Mouse (Mus musculus) erythroblast, embryonic 14.5 days (primary cell): ENCODE data around the gene Hist2h3c1. TPM values are rescaled to one million over a fixed set of nuclear protein-coding genes. Genes with fewer than 3 reads are reported as not detected.
A peak's percentile ranks its signal among the peaks of the same experiment; 100 is the strongest.
"Not testable (repeated sequence)": the region's sequence is repeated elsewhere in the genome, so short reads cannot be mapped to it uniquely, and the experiment has no call there.

ENCODE experiments used
- H3K27me3 ChIP-seq: 2 replicates; pipeline ENCODE4 v1.6.1; 2012; ENCODE audit warnings: inconsistent platforms; ENCODE audit not compliant: control insufficient read depth
- H3K36me3 ChIP-seq: 2 replicates; pipeline ENCODE4 v1.6.1; 2012; ENCODE audit warnings: mild to moderate bottlenecking, inconsistent platforms; ENCODE audit not compliant: control insufficient read depth
- H3K4me1 ChIP-seq: 2 replicates; pipeline ENCODE4 v1.6.1; 2012; ENCODE audit warnings: inconsistent platforms; ENCODE audit not compliant: control insufficient read depth
- H3K4me3 ChIP-seq: replicated peaks from 2 replicates; pipeline ENCODE3; 2012; ENCODE audit warnings: moderate library complexity, mild to moderate bottlenecking, inconsistent platforms
- H3K9me3 ChIP-seq: 2 replicates; pipeline ENCODE4 v1.6.1; 2012; ENCODE audit warnings: low read length, inconsistent platforms, mixed read lengths; ENCODE audit not compliant: control insufficient read depth
- GATA1 ChIP-seq: IDR thresholded peaks from 2 replicates; pipeline ENCODE4 v1.6.1; 2012; ENCODE audit warnings: low read length, inconsistent platforms, mixed read lengths
- TAL1 ChIP-seq: IDR thresholded peaks from 3 replicates; pipeline ENCODE4 v1.6.1; 2012; ENCODE audit warnings: low read length, inconsistent platforms, mixed read lengths
- polyA plus RNA-seq: library from polyadenylated mRNA; stranded (reverse); fragments of >175 nt; gene quantifications from 2 replicates; pipeline ENCODE4 v1.2.3, GENCODE M21; 2012

The Hist2h3c1 gene
- polyA plus RNA-seq, 1 experiment = not detected

DNA sequence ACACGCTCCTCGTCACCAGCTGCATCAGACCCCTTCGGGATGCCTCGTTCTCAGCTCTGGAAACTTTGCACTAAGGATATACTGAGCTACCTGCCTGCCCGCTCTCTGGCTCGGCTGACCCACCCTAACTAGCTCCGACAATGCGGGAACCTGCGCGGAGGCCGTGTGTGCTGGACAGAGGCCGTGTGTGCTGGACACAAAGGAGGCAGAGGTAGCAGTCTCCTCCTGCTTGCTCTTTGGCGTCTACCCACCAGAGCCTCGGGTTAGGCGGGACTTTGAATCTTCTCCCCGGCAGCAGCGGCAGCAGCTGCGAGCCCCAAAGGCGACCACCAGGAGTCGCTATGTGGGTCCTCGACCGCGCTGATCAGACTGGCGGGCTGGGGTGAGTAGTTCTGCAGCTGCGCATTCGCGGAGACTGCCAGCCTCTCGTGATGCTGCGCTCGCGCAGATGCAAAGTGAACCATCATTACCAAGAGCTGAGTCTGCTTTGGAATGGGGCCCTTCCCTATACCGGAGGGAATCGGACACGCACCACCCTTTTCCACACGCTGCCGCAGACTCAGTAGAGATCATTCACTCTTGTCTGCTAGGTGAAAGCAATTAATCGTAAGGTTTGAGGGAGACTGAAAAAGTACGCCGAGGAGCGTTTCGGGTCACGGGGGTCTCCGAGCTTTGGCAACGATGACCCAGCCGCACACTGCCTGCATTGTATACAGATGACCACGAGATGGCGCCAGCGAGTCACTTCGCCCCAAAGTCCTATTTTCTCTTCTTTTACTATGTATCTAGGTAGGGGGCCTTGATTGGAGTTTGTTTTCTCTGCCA, 31.5 kb downstream of the Hist2h3c1 start:
- H3K9me3 ChIP-seq = no peaks in the 10 kb centered on the region
- H3K27me3 ChIP-seq = peaks cover 1% of the 10 kb centered on the region; the same call in 1 of the 2 replicates
- H3K4me3 ChIP-seq = peak overlapping the region; percentile 82
- H3K36me3 ChIP-seq = peaks cover 7% of the 10 kb centered on the region
- TF ChIP-seq TAL1 = no peak
- no peak for TF ChIP-seq GATA1
- peaks cover 39% of the 10 kb centered on the region for H3K4me1 ChIP-seq

DNA sequence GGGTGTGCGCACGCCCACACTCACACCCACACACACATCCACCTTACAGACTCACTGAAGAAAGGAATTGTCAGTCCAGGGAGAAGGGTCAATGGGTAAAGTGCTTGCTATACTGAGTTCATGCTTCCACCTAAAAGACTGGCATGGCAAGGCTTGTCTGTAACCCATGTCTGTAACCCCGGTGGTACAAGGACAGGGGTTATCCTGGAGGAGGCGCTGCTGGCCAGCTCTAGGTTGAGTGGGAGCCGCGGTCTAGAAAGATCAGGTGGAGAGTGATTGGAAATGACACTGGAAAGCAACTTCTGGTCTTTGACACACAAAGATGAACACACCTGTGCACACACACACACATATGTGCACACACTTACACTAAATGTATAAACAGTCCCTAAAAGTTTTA, 34.2 kb downstream of the Hist2h3c1 start:
- peaks cover 7% of the 10 kb centered on the region for H3K36me3 ChIP-seq
- peaks cover 20% of the 10 kb centered on the region for H3K27me3 ChIP-seq
- TF ChIP-seq GATA1 (no peak), TAL1 (no peak)
- no peak overlapping the region for H3K4me3 ChIP-seq
- no peaks in the 10 kb centered on the region for H3K9me3 ChIP-seq
- H3K4me1 ChIP-seq = peaks cover 25% of the 10 kb centered on the region

DNA sequence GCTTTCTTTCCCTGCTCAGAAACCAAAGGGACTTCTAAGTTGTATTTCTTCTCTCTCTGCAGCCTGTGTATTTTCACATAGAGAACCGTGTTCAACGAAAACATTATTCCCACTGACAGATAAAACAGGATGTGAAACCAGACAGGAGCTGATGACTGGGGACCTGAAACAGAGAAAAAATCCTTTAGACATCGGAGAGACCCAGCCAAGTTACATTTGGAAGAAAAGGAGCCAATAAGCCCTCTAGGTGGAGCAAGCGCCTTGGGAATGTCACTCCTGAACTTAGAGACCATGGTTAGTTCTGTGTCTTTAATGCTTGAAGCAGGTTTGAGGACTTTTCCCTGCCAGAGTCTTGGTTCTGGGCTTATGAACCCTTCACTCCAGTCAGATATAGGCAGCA, 38.0 kb downstream of the Hist2h3c1 start:
- Histone ChIP-seq H3K9me3 (peaks cover 5% of the 10 kb centered on the region; the same call in 1 of the 2 replicates), H3K27me3 (peaks cover 24% of the 10 kb centered on the region)
- TF ChIP-seq GATA1 (no peak), TAL1 (no peak)

DNA sequence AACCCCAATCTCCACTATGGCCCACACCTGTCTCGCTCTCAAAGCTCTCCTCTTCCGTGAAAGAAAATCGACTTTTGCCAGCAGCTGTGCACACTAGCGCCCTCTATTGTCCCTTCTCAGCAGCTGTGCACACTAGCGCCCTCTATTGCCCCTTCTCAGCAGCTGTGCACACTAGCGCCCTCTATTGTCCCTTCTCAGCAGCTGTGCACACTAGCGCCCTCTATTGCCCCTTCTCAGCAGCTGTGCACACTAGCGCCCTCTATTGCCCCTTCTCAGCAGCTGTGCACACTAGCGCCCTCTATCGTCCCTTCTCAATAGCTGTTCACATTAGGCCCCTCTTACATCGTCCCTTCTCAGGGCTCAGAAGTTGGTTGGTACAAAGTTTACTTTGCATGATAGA, 40.8 kb downstream of the Hist2h3c1 start:
- H3K9me3 ChIP-seq, H3K4me1 ChIP-seq, H3K4me3 ChIP-seq, H3K36me3 ChIP-seq: not testable (repeated sequence)
- peaks cover 24% of the 10 kb centered on the region for H3K27me3 ChIP-seq

More for the DNA sequence above, 38.0 kb downstream of the Hist2h3c1 start:
- Histone ChIP-seq H3K36me3 (no peaks in the 10 kb centered on the region), H3K4me1 (no peaks in the 10 kb centered on the region; the same call in 1 of the 2 replicates), H3K4me3 (no peak overlapping the region)

DNA sequence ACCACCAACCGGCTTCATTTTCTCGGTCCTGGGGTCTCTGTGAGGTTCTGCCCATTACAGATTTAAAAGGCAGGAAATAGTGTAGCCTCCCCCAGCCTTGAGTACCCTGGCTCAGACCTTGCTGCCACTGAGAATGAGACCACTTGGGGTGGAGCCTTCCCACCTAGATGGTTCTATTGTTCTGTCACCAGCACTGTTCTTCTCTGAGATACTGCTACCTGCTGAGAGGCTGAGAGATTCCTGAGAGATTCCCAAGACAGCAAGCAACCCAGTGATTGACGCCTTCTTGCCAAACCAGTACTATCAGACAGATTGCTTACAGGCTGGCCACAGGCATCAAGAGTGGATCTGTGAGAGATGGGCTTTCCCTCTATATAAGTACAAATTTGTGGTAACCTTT, 42.7 kb downstream of the Hist2h3c1 start:
- H3K9me3 ChIP-seq = peaks cover 5% of the 10 kb centered on the region; the same call in 1 of the 2 replicates
- TF ChIP-seq GATA1 = no peak
- no peak for TF ChIP-seq TAL1

DNA sequence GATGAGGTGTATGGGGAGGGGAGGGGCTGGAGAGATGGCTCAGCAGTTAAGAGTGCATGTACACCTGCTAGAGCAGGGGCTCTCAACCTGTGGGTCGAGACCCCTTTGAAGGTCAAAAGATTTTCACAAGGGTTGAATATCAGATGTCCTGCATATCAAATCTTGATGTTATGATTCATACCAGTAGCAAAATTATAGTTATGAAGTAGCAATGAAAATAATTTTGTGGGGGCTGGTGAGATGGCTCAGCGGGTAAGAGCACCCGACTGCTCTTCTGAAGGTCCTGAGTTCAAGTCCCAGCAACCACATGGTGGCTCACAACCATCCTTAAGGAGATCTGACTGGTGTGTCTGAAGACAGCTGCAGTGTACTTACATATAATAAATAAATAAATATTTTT, 44.2 kb downstream of the Hist2h3c1 start:
- not testable (repeated sequence) for H3K4me3 ChIP-seq, H3K9me3 ChIP-seq, H3K4me1 ChIP-seq, H3K36me3 ChIP-seq
- peaks cover 12% of the 10 kb centered on the region for H3K27me3 ChIP-seq

More for the DNA sequence above, 42.7 kb downstream of the Hist2h3c1 start:
- no peak overlapping the region for H3K4me3 ChIP-seq
- peaks cover 19% of the 10 kb centered on the region for H3K27me3 ChIP-seq
- no peaks in the 10 kb centered on the region for H3K36me3 ChIP-seq
- H3K4me1 ChIP-seq = no peaks in the 10 kb centered on the region

DNA sequence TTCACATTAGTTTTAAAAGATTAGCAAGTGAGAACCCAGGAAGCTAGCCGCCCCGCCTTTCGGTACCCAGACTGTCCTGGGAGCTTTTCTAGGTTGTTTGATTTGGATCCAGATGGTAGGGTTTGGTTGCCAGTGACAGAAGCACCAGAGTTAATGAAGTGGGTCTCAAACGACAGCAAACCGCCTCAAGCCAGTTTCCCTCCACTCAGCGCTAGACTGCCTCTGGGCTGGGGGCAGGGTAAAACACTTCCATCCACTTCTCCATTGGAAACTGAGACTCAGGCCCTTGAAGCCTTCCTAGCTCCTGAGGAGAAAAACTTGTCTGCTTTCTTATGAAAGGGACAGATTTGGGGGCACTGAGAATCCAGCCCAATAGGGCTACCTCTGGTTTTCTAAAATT, 46.2 kb downstream of the Hist2h3c1 start:
- no peak overlapping the region for H3K4me3 ChIP-seq
- TF ChIP-seq TAL1 = no peak
- TF ChIP-seq GATA1 = no peak

DNA sequence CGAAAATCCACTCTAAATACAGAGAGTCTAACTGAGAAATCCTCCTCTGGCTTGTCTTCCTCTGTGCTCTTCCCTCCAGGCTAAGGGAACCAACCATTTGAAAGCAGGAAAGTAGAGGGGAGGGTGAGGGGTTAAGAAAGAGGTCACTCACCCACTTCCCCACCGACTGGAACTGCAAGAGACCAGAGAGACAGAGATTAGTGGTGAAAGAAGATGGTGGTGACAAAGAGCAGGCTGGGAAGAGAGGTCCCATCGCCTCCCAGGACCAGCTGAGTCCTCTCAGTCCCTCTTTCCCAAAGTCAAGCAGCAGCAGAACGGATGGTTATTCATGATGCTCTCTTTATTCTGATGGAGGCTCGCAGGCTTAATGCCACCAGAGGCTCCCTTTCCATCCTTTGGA, 46.9 kb downstream of the Hist2h3c1 start:
- Histone ChIP-seq H3K4me1 (no peaks in the 10 kb centered on the region), H3K4me3 (no peak overlapping the region)
- TF ChIP-seq TAL1 = no peak
- no peak for TF ChIP-seq GATA1

More for the DNA sequence above, 46.2 kb downstream of the Hist2h3c1 start:
- Histone ChIP-seq H3K36me3 (no peaks in the 10 kb centered on the region), H3K9me3 (no peaks in the 10 kb centered on the region; the same call in 1 of the 2 replicates), H3K4me1 (no peaks in the 10 kb centered on the region), H3K27me3 (peaks cover 9% of the 10 kb centered on the region)

DNA sequence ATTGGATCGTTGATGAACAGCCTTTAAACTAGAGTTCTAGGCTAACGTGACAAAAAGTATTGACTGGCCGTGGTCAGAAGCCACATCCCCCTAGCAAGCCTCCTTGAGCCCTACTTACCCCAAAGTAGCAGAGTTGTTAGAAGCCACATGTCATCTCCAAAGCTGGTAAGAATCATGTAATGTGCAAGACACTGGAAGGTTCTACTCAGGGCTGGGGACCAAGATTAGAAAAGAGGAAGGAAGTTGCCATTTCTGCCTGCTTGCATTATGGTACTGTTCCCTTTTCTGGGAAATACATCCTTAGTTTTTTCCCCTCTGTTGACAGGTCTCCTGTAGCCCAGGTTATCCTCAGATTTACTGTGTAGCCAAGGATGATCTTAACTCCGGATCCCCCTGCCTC, 47.3 kb downstream of the Hist2h3c1 start, which contains the start of gene Fcgr1:
Gene Fcgr1 (minus strand): TSS at position 183 of the 400 bp plus-strand sequence.
- no peaks in the 10 kb centered on the region for H3K4me1 ChIP-seq
- H3K4me3 ChIP-seq = no peak within 1 kb of the TSS
- H3K27me3 ChIP-seq = peaks cover 9% of the 10 kb centered on the region
- no peaks in the 10 kb centered on the region for H3K9me3 ChIP-seq
- no peaks in the 10 kb centered on the region for H3K36me3 ChIP-seq
- TF ChIP-seq TAL1 (no peak), GATA1 (no peak)

More for the DNA sequence above, 46.9 kb downstream of the Hist2h3c1 start:
- no peaks in the 10 kb centered on the region for H3K36me3 ChIP-seq
- H3K9me3 ChIP-seq = no peaks in the 10 kb centered on the region
- H3K27me3 ChIP-seq = peaks cover 9% of the 10 kb centered on the region

Other genes starting within 250 kb of the Hist2h3c1 start
- 1.3 and 1.7 TPM in 2 replicates for gene Vps45, start 188.2 kb upstream of the Hist2h3c1 start, polyA plus RNA-seq
- 0.93 and 1.3 TPM in 2 replicates for gene Otud7b, start 142.2 kb upstream of the Hist2h3c1 start, polyA plus RNA-seq
- gene Mtmr11, start 84.7 kb upstream of the Hist2h3c1 start, polyA plus RNA-seq = not detected in 2 replicates
- gene Sf3b4, start 74.4 kb upstream of the Hist2h3c1 start, polyA plus RNA-seq = 60.6 and 62.7 TPM in 2 replicates
- gene Sv2a, start 65.5 kb upstream of the Hist2h3c1 start, polyA plus RNA-seq = not detected in 2 replicates
- gene Bola1, start 27.0 kb upstream of the Hist2h3c1 start, polyA plus RNA-seq = 8.3 and 12.9 TPM in 2 replicates
- gene Hist2h2ab, start 26.8 kb upstream of the Hist2h3c1 start, polyA plus RNA-seq = 0.39 TPM in 1 of 2 replicates, not detected in the other
- 3.8 and 8.5 TPM in 2 replicates for gene Hist2h2ac, start 25.8 kb upstream of the Hist2h3c1 start, polyA plus RNA-seq
- 0.13 and 0.14 TPM in 2 replicates for gene Hist2h2be, start 25.6 kb upstream of the Hist2h3c1 start, polyA plus RNA-seq
- gene Hist2h3c2, start 7.6 kb upstream of the Hist2h3c1 start, polyA plus RNA-seq = 9.1 and 33.9 TPM in 2 replicates
- 34.2 and 64.0 TPM in 2 replicates for gene Hist2h2aa2, start 6.4 kb upstream of the Hist2h3c1 start, polyA plus RNA-seq
- 7.4 and 13.0 TPM in 2 replicates for gene Hist2h2aa1, start 1.2 kb upstream of the Hist2h3c1 start, polyA plus RNA-seq
- 3.1 and 7.2 TPM in 2 replicates for gene Hist2h4, start 16.6 kb downstream of the Hist2h3c1 start, polyA plus RNA-seq
- gene Hist2h3b, start 22.0 kb downstream of the Hist2h3c1 start, polyA plus RNA-seq = 24.1 and 60.1 TPM in 2 replicates
- 0.89 and 1.4 TPM in 2 replicates for gene Hist2h2bb, start 23.1 kb downstream of the Hist2h3c1 start, polyA plus RNA-seq
- not detected in 2 replicates for gene Fcgr1, start 47.3 kb downstream of the Hist2h3c1 start, polyA plus RNA-seq
- not detected in 2 replicates for gene BC107364, start 205.6 kb downstream of the Hist2h3c1 start, polyA plus RNA-seq